Comparison of ENCODE assay signal across 8 mouse cellular contexts in genomic region chr6:83349274-83349958, GRCm38 (mm10). TPM values are rescaled to one million over a fixed set of nuclear protein-coding genes. Genes with fewer than 3 reads are reported as not detected.
DNase-seq lines count a peak whose midpoint lies in the region; ATAC-seq and TF ChIP-seq lines count a peak whose summit lies in the region.

No protein-coding gene starts in this region.

- no peaks in the 10 kb centered on the region for H3K27me3 ChIP-seq in forebrain, embryonic 14.5 days (replicated peaks; ENCODE audit: control insufficient read depth, insufficient read depth, low read length)
- no peaks in the 10 kb centered on the region for H3K27me3 ChIP-seq in liver, postnatal 0 days (ENCODE audit: insufficient read depth, low read length)
- no peaks in the 10 kb centered on the region for H3K27me3 ChIP-seq in neural tube, embryonic 13.5 days
- H3K27me3 ChIP-seq in testis, adult 2 months (ENCODE audit: control insufficient read depth, insufficient read depth, low read length) = no peaks in the 10 kb centered on the region

- H3K4me2 ChIP-seq in forebrain, embryonic 14.5 days (ENCODE audit: low read length) = peak overlapping the region; percentile 60
- H3K4me2 ChIP-seq in liver, postnatal 0 days (ENCODE audit: low read depth, low read length) = peak overlapping the region; percentile 81
- peak overlapping the region; percentile 93 for H3K4me2 ChIP-seq in neural tube, embryonic 13.5 days

- under 1% methylated on average over 52 of the region's 53 CpGs for WGBS in forebrain, embryonic 14.5 days
- WGBS in liver, postnatal 0 days (ENCODE audit: insufficient replicate concordance) = under 1% methylated on average over 52 of the region's 53 CpGs
- WGBS in neural tube, embryonic 13.5 days = under 1% methylated on average over 52 of the region's 53 CpGs

- no peak overlapping the region; the same call in 1 of the 2 replicates for H3K27ac ChIP-seq in forebrain, embryonic 14.5 days (ENCODE audit: low read depth, low read length)
- peak overlapping the region; percentile 94 for H3K27ac ChIP-seq in liver, postnatal 0 days (ENCODE audit: low read depth)
- H3K27ac ChIP-seq in neural tube, embryonic 13.5 days (replicated peaks) = peak overlapping the region; percentile 53
- peak overlapping the region; percentile 19 for H3K27ac ChIP-seq in testis, adult 2 months (ENCODE audit: control insufficient read depth, insufficient read depth, low read depth, low read length)

- TF ChIP-seq POLR2A in testis, adult 2 months (IDR thresholded peaks at IDR 0.05; ENCODE audit: control insufficient read depth, low read depth, low read length) = peak; percentile 93

- peak overlapping the region; percentile 96 for H3K9ac ChIP-seq in forebrain, embryonic 14.5 days (ENCODE audit: low read length)
- peak overlapping the region; percentile 99 for H3K9ac ChIP-seq in liver, postnatal 0 days (replicated peaks)
- H3K9ac ChIP-seq in neural tube, embryonic 13.5 days = peak overlapping the region; percentile 92

- no peaks in the 10 kb centered on the region for H3K9me3 ChIP-seq in forebrain, embryonic 14.5 days (replicated peaks; ENCODE audit: control insufficient read depth, low read length)
- H3K9me3 ChIP-seq in liver, postnatal 0 days (ENCODE audit: low read length) = no peaks in the 10 kb centered on the region
- no peaks in the 10 kb centered on the region for H3K9me3 ChIP-seq in neural tube, embryonic 13.5 days

- peaks cover 18% of the 10 kb centered on the region for H3K36me3 ChIP-seq in forebrain, embryonic 14.5 days (ENCODE audit: control insufficient read depth, insufficient read depth, low read length)
- H3K36me3 ChIP-seq in liver, postnatal 0 days (replicated peaks; ENCODE audit: insufficient read depth, low read length) = peaks cover 30% of the 10 kb centered on the region
- H3K36me3 ChIP-seq in neural tube, embryonic 13.5 days = peaks cover 19% of the 10 kb centered on the region
- no peaks in the 10 kb centered on the region for H3K36me3 ChIP-seq in testis, adult 2 months (ENCODE audit: control insufficient read depth, insufficient read depth, low read length)

- intact Hi-C loops in heart, postnatal 14 days (cut with DNase I) = no loop called here

- no peak for TF ChIP-seq EP300 in liver, postnatal 0 days (IDR thresholded peaks at IDR 0.05; ENCODE audit: low read depth)

- ATAC-seq in forebrain, embryonic 14.5 days = peak; percentile 96
- ATAC-seq in liver, postnatal 0 days = peak; percentile 86
- peak; percentile 94 for ATAC-seq in neural tube, embryonic 13.5 days (ENCODE audit: low read depth)

- peak overlapping the region; percentile 83 for H3K4me3 ChIP-seq in forebrain, embryonic 14.5 days (ENCODE audit: low read depth, low read length)
- H3K4me3 ChIP-seq in liver, postnatal 0 days (ENCODE audit: low read depth, low read length) = peak overlapping the region; percentile 90
- peak overlapping the region; percentile 86 for H3K4me3 ChIP-seq in neural tube, embryonic 13.5 days
- peak overlapping the region; percentile 90 for H3K4me3 ChIP-seq in testis, adult 2 months (ENCODE audit: control insufficient read depth, low read depth, low read length)

- 0 out of 2 replicates have a peak, but pooled peaks cover 4% of the 10 kb centered on the region for H3K4me1 ChIP-seq in forebrain, embryonic 14.5 days (ENCODE audit: control insufficient read depth, insufficient read depth, low read length)
- peaks cover 24% of the 10 kb centered on the region for H3K4me1 ChIP-seq in liver, postnatal 0 days (ENCODE audit: insufficient read depth)
- H3K4me1 ChIP-seq in neural tube, embryonic 13.5 days (replicated peaks) = peaks cover 15% of the 10 kb centered on the region
- peaks cover 10% of the 10 kb centered on the region for H3K4me1 ChIP-seq in testis, adult 2 months (ENCODE audit: control insufficient read depth, insufficient read depth, low read length)

- peak; percentile 81 for DNase-seq in ES-CJ7 (ENCODE audit: low read depth, low spot score)
- peak; percentile 92 for DNase-seq in cerebellum, adult 11 months
- DNase-seq in forebrain, embryonic 14.5 days (ENCODE audit: low spot score) = peak; percentile 75
- peak; percentile 92 to 95 for DNase-seq in heart, postnatal 14 days
- peak; percentile 83 for DNase-seq in layer of hippocampus, adult 11-12 months (ENCODE audit: low spot score)
- DNase-seq in liver, postnatal 0 days = peak; percentile 97

- TF ChIP-seq CTCF in liver, postnatal 0 days (IDR thresholded peaks at IDR 0.05; ENCODE audit: low read depth) = peak; percentile 97
- peak; percentile 88 for TF ChIP-seq CTCF in testis, adult 2 months (IDR thresholded peaks at IDR 0.05; ENCODE audit: control insufficient read depth, insufficient read depth, insufficient replicate concordance, low read depth, low read length)

RNA-seq across cellular contexts. Expression of gene Bola3, which starts 0.5 kb away (rescaled TPM):
- 66.7 and 93.2 TPM in 2 replicates for polyA plus RNA-seq in forebrain, embryonic 14.5 days (2014; fragmentation: Nextera tagmentation; extraction: Ambion mirVana)
- total RNA-seq in heart, postnatal 14 days (2021) = 100 to 1,000 TPM; 297 to 299 TPM
- 277 and 286 TPM in 2 replicates for polyA plus RNA-seq in liver, postnatal 0 days (2015; fragmentation: Nextera tagmentation; extraction: Ambion mirVana)
- polyA plus RNA-seq in neural tube, embryonic 13.5 days (2015; fragmentation: Nextera tagmentation; extraction: Ambion mirVana) = 68.5 and 70.4 TPM in 2 replicates
- polyA plus RNA-seq in testis, adult 2 months (2012; rRNA removed) = 64.3 and 68.3 TPM in 2 replicates

RNA-seq across cellular contexts. Expression of gene Mob1a, which starts 23.6 kb away (rescaled TPM):
- 34.5 and 37.6 TPM in 2 replicates for polyA plus RNA-seq in forebrain, embryonic 14.5 days (2014; fragmentation: Nextera tagmentation; extraction: Ambion mirVana)
- total RNA-seq in heart, postnatal 14 days (2021) = 10 to 100 TPM; 29.3 to 30.0 TPM
- polyA plus RNA-seq in liver, postnatal 0 days (2015; fragmentation: Nextera tagmentation; extraction: Ambion mirVana) = 17.2 and 20.9 TPM in 2 replicates
- 29.2 and 32.8 TPM in 2 replicates for polyA plus RNA-seq in neural tube, embryonic 13.5 days (2015; fragmentation: Nextera tagmentation; extraction: Ambion mirVana)
- polyA plus RNA-seq in testis, adult 2 months (2012; rRNA removed) = 9.4 and 12.2 TPM in 2 replicates

RNA-seq across cellular contexts. Expression of gene Mthfd2, which starts 23.7 kb away (rescaled TPM):
- polyA plus RNA-seq in forebrain, embryonic 14.5 days (2014; fragmentation: Nextera tagmentation; extraction: Ambion mirVana) = 25.3 and 27.2 TPM in 2 replicates
- 1 to 10 TPM; 4.4 to 5.9 TPM for total RNA-seq in heart, postnatal 14 days (2021)
- 16.6 and 20.9 TPM in 2 replicates for polyA plus RNA-seq in liver, postnatal 0 days (2015; fragmentation: Nextera tagmentation; extraction: Ambion mirVana)
- polyA plus RNA-seq in neural tube, embryonic 13.5 days (2015; fragmentation: Nextera tagmentation; extraction: Ambion mirVana) = 27.6 and 27.8 TPM in 2 replicates
- 13.9 and 15.4 TPM in 2 replicates for polyA plus RNA-seq in testis, adult 2 months (2012; rRNA removed)
